Mouse (Mus musculus) lung, embryonic 14.5 days (tissue): ENCODE measurements at regions not wholly inside any gene's neighbourhood (a gene's known extent, or its start where the extent isn't known, plus 50 kb on each side); places are given as distances from the start of the nearest gene placed in this dataset.
A peak's percentile ranks its signal among the peaks of the same experiment; 100 is the strongest.

Source experiments
- ATAC-seq: fragments of 200-750 bp; cut with Nextera tagmentation; 2 replicates; pipeline ENCODE4 v1.8.0; 2017; ENCODE audit warnings: mild to moderate bottlenecking, moderate TSS enrichment, moderate library complexity; ENCODE audit not compliant: insufficient read depth
- DNase-seq: peaks from one replicate; pipeline ENCODE4 v3.0.0-alpha.2; 2015
- H3K27ac ChIP-seq: fragments of 300-500 bp; sonication (generic); 2 replicates; pipeline ENCODE4 v1.5.1; 2014; ENCODE audit warnings: low read depth, mild to moderate bottlenecking, moderate library complexity
- H3K27me3 ChIP-seq: fragments of 300-500 bp; sonication (generic); 2 replicates; pipeline ENCODE4 v1.6.1; 2014; ENCODE audit warnings: low read length, control low read depth; ENCODE audit not compliant: insufficient read depth
- H3K36me3 ChIP-seq: fragments of 300-500 bp; sonication (generic); 2 replicates; pipeline ENCODE4 v1.6.1; 2014; ENCODE audit warnings: control low read depth; ENCODE audit not compliant: insufficient read depth
- H3K4me1 ChIP-seq: fragments of 300-500 bp; sonication (generic); 2 replicates; pipeline ENCODE4 v1.6.1; 2014; ENCODE audit warnings: antibody characterized with exemption, control low read depth; ENCODE audit not compliant: insufficient read depth
- H3K4me2 ChIP-seq: fragments of 300-500 bp; sonication (generic); 2 replicates; pipeline ENCODE4 v1.6.1; 2014; ENCODE audit warnings: mild to moderate bottlenecking
- H3K4me3 ChIP-seq: fragments of 300-500 bp; sonication (generic); 2 replicates; pipeline ENCODE4 v1.5.1; 2014; ENCODE audit warnings: low read depth, low read length
- H3K9ac ChIP-seq: fragments of 300-500 bp; sonication (generic); 2 replicates; pipeline ENCODE4 v1.6.1; 2014
- H3K9me3 ChIP-seq: fragments of 300-500 bp; sonication (generic); 2 replicates; pipeline ENCODE4 v1.6.1; 2016; ENCODE audit warnings: low read depth, low read length, control low read depth
- CTCF ChIP-seq: IDR thresholded peaks from 2 replicates; pipeline ENCODE4 v1.5.1; 2016; ENCODE audit warnings: antibody characterized with exemption, low read depth
- WGBS: fragments of 180-500 bp; shearing (Covaris S2); extraction: QIAGEN DNeasy Blood & Tissue Kit; methylation state at CpG from one replicate; pipeline ENCODE4 v1.1.7; 2014; 5-methylcytosine and 5-hydroxymethylcytosine counted together

DNA sequence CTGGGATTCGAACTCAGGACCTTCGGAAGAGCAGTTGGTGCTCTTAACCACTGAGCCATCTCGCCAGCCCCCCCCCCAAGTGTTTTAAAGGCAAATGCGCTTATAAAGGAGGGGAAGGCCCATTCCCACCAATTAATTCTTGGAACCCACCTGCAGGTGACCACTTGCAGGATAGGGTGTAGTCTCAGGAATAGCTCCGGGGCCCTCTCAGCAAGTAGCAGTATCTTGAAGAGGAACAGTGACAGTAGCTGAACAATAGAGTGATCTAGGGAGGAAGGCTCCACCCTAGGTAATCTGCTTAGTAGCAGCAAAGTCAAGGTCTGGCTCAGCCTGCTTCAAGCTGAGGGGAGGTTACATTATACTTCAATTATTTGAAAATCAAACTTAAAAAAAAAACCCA is 1056.6 kb downstream of the 9330182O14Rik start:
- ATAC-seq (no peak), DNase-seq (no peak)
- Histone ChIP-seq H3K4me2 (no peak overlapping the region), H3K27me3 (no peaks in the 10 kb centered on the region), H3K9ac (no peak overlapping the region), H3K4me3 (no peak overlapping the region), H3K9me3 (no peaks in the 10 kb centered on the region), H3K27ac (no peak overlapping the region), H3K4me1 (no peaks in the 10 kb centered on the region), H3K36me3 (no peaks in the 10 kb centered on the region)
- no peak for TF ChIP-seq CTCF
- 88% methylated on average over 5 of the region's 5 CpGs for WGBS

DNA sequence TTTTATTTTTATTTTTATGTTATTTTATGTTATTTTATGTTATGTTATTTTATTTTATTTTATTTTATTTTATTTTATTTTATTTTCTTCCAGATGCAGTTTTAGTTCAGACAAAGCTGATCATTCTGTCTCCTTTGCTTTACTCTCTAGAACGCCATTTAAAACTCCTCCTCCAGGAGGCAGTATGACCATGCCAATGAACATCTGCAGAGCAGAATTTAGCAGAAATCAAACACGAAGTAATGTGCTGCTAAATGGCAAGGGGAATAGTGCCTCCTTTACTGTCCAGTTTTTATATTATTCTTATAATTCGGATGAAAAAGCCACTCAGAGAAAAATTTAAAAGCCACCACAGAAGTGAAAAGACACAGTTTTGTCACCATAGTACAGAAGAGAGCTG is 1059.1 kb downstream of the 9330182O14Rik start:
- Histone ChIP-seq H3K4me1 (no peaks in the 10 kb centered on the region), H3K4me3 (no peak overlapping the region), H3K9ac (no peak overlapping the region), H3K27me3 (no peaks in the 10 kb centered on the region), H3K4me2 (no peak overlapping the region), H3K27ac (no peak overlapping the region), H3K9me3 (no peaks in the 10 kb centered on the region), H3K36me3 (no peaks in the 10 kb centered on the region)
- 23% methylated on average over 3 of the region's 3 CpGs for WGBS
- ATAC-seq (no peak), DNase-seq (peak; percentile 73)
- TF ChIP-seq CTCF = peak; percentile 60

DNA sequence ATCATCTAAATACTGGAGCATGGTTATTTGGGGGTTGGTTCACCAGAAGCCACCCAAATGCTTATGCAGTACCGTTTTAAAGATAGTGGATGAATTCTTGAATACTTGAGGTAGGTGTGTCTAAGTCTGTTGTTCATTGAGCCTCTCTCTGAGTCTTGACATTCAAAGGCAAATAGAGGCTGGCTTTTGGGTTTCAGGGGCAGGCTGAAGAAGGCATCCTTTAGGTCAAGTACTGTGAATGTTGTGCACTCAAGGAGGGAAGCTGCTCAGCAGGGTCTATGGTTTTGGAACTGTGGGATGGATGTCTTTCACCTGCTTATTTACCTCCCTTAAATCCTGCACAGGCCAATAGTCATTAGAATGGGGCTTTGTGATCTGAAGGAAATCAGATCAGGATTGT is 1089.6 kb downstream of the 9330182O14Rik start:
- H3K4me2 ChIP-seq = no peak overlapping the region
- 78% methylated on average over 1 of the region's 1 CpGs for WGBS

DNA sequence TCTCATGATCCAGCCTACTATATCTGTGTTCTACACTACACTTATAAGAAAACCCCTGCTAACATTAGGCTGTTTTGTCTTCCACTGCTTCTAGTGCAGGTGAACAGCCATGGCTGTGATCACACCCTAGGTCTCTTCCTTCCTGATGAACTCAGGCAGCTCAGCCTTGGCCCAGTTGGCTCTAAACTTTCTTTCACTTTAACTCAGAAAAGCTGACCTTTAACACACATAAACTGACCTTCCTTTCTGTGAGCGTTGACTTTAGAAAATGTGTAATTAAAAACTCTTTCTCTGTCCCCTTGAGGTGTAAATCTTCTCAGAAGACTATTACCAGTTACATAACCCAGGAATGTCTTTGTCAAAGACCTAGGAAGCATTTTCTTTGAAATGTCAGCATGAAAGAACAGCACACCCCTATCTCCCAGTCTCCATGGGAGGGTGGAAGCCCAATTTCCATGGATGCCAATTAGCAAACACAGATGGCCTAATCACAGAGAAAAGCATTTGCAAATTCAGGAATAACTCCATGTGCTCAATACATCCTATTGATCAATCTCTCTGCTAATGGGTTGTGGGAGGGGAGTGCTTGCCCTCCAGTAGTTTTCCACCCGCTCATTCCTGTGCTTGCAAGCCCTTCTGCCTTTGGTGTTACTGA is 1098.4 kb downstream of the 9330182O14Rik start:
- 59% methylated on average over 2 of the region's 2 CpGs for WGBS
- Histone ChIP-seq H3K27me3 (no peaks in the 10 kb centered on the region), H3K9me3 (no peaks in the 10 kb centered on the region), H3K4me3 (no peak overlapping the region), H3K27ac (no peak overlapping the region), H3K4me1 (no peaks in the 10 kb centered on the region), H3K36me3 (no peaks in the 10 kb centered on the region), H3K4me2 (no peak overlapping the region), H3K9ac (no peak overlapping the region)
- no peak for ATAC-seq
- no peak for TF ChIP-seq CTCF
- DNase-seq = no peak

More for the DNA sequence above, 1089.6 kb downstream of the 9330182O14Rik start:
- Histone ChIP-seq H3K4me3 (no peak overlapping the region), H3K27ac (no peak overlapping the region), H3K27me3 (no peaks in the 10 kb centered on the region), H3K36me3 (no peaks in the 10 kb centered on the region), H3K9me3 (no peaks in the 10 kb centered on the region), H3K9ac (no peak overlapping the region), H3K4me1 (no peaks in the 10 kb centered on the region)
- DNase-seq (no peak), ATAC-seq (no peak)
- TF ChIP-seq CTCF = no peak
